Mouse (Mus musculus): ENCODE measurements around the gene Sdhaf1.

The Sdhaf1 gene

GRCm38 (mm10) chr7:30325364-30325763 lies 1.7 kb upstream of the Sdhaf1 start:
- no peak for DNase-seq (ENCODE audit: low spot score in 2 of 2)

- DNase-seq (ENCODE audit: low spot score in 2 of 2), result peak; percentile 60 to 72
Measured at GRCm38 (mm10) chr7:30324300-30324944, 727 bp upstream of the Sdhaf1 start.

DNA sequence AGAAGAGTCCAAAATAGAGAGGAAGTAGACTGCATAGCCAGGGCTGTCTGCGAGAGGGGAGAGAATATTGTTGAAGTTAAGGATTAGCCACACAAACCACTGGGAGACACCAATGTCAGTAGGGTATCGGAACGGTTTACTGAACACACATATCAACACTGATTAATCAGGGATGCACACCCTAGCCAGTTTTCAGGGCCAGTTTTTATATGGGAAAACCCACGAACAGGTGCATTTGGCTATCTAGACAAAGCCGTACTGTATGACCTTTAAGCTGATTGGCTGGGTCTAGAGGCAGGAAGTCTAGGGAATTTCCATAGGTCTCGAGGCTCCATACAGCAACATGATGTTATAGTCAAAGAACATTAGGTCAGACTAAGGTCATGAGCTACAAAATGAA lies 830 bp downstream of the Sdhaf1 start:
- DNase-seq (ENCODE audit: low spot score in 2 of 2), result no peak

DNA sequence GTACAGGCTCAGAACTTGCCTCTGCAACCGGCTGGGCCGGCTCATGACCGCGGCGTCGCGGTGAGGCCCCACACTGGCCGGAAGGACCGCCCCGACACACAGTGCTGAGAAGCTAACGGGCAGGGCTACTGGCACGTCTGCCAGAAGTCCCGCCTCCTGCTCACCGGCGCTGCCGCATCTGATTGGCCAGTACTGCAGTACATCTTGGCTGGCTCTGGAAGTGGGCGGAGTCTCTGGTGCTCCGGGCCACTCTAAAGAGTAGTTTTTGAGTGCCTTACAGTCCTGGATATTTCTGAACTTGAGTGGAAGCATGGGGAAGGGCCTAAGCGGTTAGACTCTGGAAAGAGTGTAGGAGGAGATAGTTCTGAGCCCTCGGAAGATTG lies 1.4 kb downstream of the Sdhaf1 start:
- DNase-seq (ENCODE audit: low spot score in 2 of 2), result peak; percentile 96 to 97

DNA sequence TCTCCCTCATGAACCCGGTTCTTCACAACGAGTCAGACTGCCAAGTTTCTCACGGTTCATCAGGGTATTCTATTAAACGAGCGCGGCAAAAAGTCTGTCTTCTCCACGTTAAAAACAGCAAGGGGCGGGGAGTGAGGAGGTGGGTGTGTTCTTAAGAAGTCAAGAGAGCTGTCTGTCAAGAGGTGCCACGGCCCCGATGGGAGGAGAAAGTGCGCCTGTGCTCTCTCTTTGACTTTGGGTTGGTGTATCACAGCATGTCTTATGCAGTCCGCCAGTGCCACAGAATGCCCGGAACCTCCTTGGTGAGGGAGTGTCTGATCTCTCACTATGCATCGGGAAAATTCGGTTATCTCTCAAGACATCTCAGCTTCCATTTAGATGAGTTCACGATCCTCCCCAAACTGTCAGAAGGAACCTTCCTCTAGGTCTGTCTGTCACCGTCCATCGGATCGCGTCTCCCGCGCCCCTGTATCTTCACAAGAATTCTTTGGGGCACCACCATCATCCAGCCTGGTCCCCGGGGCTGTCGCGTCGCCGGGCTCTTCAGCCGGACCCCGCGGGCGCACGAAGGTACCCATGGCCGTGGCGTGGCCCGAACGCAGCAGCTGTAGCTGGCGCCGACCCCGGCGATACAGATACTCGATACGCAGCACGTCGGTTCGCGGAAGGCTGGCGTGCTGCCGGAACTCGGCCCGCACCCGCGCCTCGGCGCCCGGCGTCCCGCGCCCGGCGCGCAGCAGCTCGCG lies 2.0 kb downstream of the Sdhaf1 start, which contains the start of gene E130208F15Rik:
E130208F15Rik (plus strand) TSS at position 202 of the 746 bp plus-strand sequence.
- peak; percentile 62 to 79 for DNase-seq (ENCODE audit: low spot score in 2 of 2)

DNA sequence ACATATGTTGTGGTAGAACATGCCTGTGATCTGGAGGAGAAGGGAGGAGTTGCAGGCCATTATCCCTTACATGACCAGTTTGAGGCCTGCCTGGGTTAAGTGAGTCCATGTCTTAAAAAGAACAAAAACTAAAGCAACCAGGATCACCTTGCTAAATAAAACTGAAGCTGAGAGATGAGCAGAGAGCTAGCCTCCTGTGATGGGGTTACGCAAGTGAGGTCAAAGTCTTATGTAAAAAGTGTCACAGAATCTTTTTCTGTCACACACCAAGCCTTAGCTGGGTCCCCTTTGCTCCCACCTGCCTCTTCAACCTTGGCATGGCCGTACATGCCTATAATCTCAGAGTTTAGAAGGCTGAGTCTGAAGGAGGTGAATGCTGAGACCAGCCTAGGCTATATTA lies 2.7 kb downstream of the Sdhaf1 start:
- DNase-seq (ENCODE audit: low spot score in 2 of 2), result no peak

DNA sequence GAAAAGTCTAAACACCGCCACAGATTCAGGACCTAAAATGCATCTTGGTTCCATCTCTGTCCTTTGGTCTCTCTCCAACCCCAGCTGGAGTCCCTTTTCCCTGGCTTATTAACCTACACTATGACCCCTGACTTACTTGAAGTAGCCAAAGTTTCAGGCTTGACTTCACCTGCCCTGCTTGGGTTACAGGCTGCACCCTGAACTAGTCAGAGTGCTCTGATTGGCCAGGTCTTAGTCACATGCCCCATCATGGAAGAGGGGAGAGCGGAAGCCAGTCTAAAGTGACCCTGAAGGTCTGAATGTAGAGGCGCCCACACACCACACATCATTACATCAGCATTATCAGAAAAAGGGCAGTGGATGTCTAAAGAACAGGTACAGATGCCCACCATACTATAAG lies 5.6 kb downstream of the Sdhaf1 start:
- DNase-seq (ENCODE audit: low spot score in 2 of 2), result no peak

- no peak for DNase-seq (ENCODE audit: low spot score in 2 of 2)
Measured at GRCm38 (mm10) chr7:30315559-30316529, 7.9 kb downstream of the Sdhaf1 start.

- DNase-seq (ENCODE audit: low spot score in 2 of 2), result no peak
Measured at GRCm38 (mm10) chr7:30314721-30315155, 9.0 kb downstream of the Sdhaf1 start, which contains the start of gene Syne4. Gene Syne4 (plus strand): TSS chr7:30314807.

DNA sequence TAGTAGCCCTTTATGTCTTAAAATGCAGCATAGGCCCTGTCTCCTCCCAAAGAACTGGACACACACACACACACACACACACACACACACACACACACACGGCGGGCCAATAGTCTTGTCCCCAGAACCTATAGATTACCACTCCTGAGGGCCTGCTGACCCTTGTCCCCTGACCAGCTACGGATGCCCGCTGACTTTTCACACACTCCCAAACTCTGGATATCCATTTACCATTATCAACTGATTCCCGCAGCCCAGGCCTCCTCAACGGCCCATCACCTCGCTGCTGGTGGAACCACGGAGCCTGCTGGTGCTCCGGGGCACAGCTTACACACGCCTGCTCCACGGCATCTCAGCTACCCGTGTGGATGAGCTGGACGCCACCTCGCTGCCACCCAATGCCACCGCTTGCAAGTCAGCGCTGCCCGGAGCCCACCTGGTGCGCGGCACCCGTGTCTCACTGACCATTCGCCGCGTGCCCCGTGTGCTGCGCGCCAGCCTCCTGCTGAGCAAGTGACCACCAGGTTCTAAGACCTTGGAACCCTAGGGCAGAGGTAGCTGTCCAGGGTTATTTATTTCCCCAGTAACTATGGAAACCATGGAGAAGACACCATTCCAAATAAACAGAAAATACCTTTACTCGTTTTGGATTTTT lies 9.9 kb downstream of the Sdhaf1 start:
- no peak for DNase-seq (ENCODE audit: low spot score in 2 of 2)

- DNase-seq (ENCODE audit: low spot score in 2 of 2), result no peak
Measured at GRCm38 (mm10) chr7:30310136-30310535, 13.6 kb downstream of the Sdhaf1 start.

DNA sequence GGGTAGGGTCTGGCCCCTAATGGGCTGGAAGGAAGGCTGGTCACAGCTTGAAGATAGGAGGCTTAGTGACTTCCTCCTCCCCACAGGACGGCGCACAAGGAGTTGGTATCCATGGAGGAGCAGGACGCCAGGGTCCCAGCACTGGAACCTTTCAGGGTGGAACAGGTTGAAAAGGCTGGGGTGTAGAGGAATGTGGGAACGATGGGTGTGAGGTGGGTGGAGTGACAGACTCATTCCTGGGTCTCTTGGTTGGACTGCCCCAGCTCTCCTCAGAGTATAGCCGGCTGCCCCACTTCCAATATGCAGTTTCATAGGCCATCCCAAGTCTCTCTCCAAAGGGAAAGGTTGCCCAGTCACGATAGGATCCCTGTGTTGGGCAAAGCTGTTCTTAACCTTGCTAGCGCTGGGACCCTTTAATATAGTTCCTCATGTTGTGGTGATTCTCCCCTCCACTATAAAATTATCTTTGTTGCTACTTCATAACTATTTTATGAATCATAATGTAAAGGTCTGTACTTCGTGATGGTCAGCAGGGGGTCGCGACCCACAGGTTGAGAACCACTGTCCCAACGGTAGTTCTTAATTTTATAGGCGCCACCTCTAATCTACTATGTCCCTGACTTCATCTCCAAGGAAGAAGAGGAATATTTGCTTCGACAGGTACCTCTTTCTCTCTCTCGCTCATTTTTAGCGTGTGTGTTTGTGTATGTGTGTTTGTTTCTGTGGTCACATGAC lies 14.1 kb downstream of the Sdhaf1 start:
- DNase-seq (ENCODE audit: low spot score in 2 of 2), result no peak

- peak; percentile 96 to 98 for DNase-seq (ENCODE audit: low spot score in 2 of 2)
Measured at GRCm38 (mm10) chr7:30308076-30309005, 15.4 kb downstream of the Sdhaf1 start, which contains the start of gene Alkbh6. Gene Alkbh6 (plus strand): TSS chr7:30308717.

DNA sequence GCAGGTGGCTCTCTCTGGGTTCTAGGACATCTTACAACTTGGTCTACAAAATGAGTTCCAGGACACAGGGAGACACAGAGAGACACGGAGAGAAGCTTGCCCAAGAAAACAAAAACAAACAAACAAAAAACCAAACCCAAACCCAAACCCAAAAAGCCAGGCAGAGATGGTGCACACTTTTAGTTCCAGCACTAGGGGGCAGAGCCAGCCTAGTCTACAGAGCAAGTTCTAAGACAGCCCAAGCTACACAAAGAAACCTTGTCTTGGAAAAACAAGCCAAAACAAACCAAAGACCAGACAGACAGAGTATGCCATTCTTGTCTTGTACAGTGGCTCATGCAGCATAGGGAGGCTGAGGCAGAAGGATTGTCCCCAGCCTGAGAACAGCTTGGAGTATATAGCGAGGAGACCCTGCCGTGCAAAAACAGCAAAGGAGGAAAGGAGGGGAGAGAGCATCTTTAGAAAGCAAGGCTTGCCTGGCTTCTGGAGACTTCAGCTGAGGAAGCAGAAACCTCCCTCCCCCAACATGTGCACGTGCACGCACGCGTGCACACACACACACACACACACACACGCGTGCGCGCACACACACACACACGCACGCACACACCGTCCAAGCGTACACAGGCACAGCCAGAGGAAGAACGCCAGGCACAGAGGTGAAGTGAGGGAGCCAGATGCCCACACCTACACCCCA lies 17.5 kb downstream of the Sdhaf1 start:
- DNase-seq (ENCODE audit: low spot score in 2 of 2), result no peak

DNA sequence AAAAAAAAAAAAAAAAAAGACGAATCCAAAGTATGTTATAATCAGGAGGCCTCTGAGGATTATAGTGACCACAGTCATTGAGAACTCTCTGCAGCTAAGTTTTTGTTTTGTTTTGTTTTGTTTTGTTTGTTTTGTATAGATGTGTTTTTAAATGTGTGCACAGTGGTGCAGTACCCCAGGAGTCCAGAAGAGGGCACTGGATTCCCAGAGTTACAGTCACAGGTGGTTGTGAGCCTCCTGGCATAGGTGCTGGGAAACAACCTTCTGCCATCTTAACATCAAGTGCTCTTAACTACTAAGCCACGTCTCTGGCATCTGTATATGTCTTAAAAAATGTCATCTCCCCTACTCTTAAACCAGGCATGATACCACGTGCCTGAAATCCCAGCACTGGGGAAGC lies 22.8 kb downstream of the Sdhaf1 start:
- DNase-seq (ENCODE audit: low spot score in 2 of 2), result no peak

- DNase-seq (ENCODE audit: low spot score in 2 of 2), result no peak
Measured at GRCm38 (mm10) chr7:30297266-30297665, 26.4 kb downstream of the Sdhaf1 start.

GRCm38 (mm10) chr7:30296816-30297215 lies 26.9 kb downstream of the Sdhaf1 start:
- no peak for DNase-seq (ENCODE audit: low spot score in 2 of 2)

- DNase-seq (ENCODE audit: low spot score in 2 of 2), result no peak
Measured at GRCm38 (mm10) chr7:30295103-30295502, 28.6 kb downstream of the Sdhaf1 start.

DNA sequence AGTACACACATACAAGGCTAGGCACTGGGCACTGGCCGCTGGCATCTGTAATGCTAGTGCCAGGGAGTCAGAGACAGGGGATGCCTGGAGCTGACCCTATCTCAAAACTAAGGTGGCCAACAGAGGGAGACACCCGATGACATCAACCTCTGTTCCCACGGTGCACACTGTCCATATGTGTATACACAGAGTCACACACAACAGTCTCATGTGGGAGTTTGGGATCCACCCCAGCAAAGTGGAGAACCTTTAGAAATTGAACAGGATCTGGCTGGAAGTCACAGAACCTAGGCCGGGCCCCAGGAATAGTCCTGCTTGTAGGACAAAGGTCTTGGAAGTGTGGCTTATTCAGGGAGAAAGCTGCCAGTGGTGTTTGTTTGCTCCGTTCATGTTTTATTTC lies 29.4 kb downstream of the Sdhaf1 start:
- no peak for DNase-seq (ENCODE audit: low spot score in 2 of 2)
